Mouse (Mus musculus) liver, embryonic 16.5 days (tissue): ENCODE data around the gene Arhgef19. TPM values are rescaled to one million over a fixed set of nuclear protein-coding genes. Genes with fewer than 3 reads are reported as not detected.

Source experiments
- ATAC-seq: fragments of 200-750 bp; cut with Nextera tagmentation; 2 replicates; pipeline ENCODE4 v1.8.0; 2017; ENCODE audit warnings: low read depth, mild to moderate bottlenecking, moderate number of reproducible peaks, moderate library complexity
- H3K27ac ChIP-seq: fragments of 300-500 bp; sonication (generic); 2 replicates; pipeline ENCODE4 v1.5.1; 2014; ENCODE audit warnings: mild to moderate bottlenecking, low read length
- H3K27me3 ChIP-seq: fragments of 300-500 bp; sonication (generic); 2 replicates; pipeline ENCODE4 v1.6.1; 2014; ENCODE audit warnings: low read depth, low read length, mixed read lengths; ENCODE audit not compliant: control insufficient read depth, insufficient read depth
- H3K36me3 ChIP-seq: fragments of 300-500 bp; sonication (generic); 2 replicates; pipeline ENCODE4 v1.6.1; 2014; ENCODE audit warnings: mild to moderate bottlenecking; ENCODE audit not compliant: control insufficient read depth, insufficient read depth
- H3K4me1 ChIP-seq: fragments of 300-500 bp; sonication (generic); 2 replicates; pipeline ENCODE4 v1.6.1; 2014; ENCODE audit warnings: low read depth, low read length, mixed read lengths; ENCODE audit not compliant: control insufficient read depth
- H3K4me2 ChIP-seq: fragments of 300-500 bp; sonication (generic); 2 replicates; pipeline ENCODE4 v1.6.1; 2014; ENCODE audit warnings: low read depth, low read length, mixed read lengths
- H3K4me3 ChIP-seq: fragments of 300-500 bp; sonication (generic); 2 replicates; pipeline ENCODE4 v1.5.1; 2014; ENCODE audit warnings: low read depth, mild to moderate bottlenecking, low read length
- H3K9ac ChIP-seq: fragments of 300-500 bp; sonication (generic); 2 replicates; pipeline ENCODE4 v1.6.1; 2014; ENCODE audit warnings: low read depth, low read length
- H3K9me3 ChIP-seq: fragments of 300-500 bp; sonication (generic); replicated peaks from 2 replicates; pipeline ENCODE4 v1.6.1; 2016; ENCODE audit warnings: low read length; ENCODE audit not compliant: control insufficient read depth
- WGBS: fragments of 180-500 bp; shearing (Covaris S2); extraction: QIAGEN DNeasy Blood & Tissue Kit; methylation state at CpG from one replicate; pipeline ENCODE4 v1.1.7; 2014; ENCODE audit not compliant: insufficient replicate concordance; 5-methylcytosine and 5-hydroxymethylcytosine counted together
- polyA plus RNA-seq: library from polyadenylated mRNA; unstranded; fragments of >200 nt; fragmentation: Nextera tagmentation; extraction: Ambion mirVana; gene quantifications from 2 replicates; pipeline ENCODE4 v1.2.1, GENCODE M21; 2015

Gene Arhgef19
- polyA plus RNA-seq, 1 experiment from 2014 or later = 1.3 TPM

DNA sequence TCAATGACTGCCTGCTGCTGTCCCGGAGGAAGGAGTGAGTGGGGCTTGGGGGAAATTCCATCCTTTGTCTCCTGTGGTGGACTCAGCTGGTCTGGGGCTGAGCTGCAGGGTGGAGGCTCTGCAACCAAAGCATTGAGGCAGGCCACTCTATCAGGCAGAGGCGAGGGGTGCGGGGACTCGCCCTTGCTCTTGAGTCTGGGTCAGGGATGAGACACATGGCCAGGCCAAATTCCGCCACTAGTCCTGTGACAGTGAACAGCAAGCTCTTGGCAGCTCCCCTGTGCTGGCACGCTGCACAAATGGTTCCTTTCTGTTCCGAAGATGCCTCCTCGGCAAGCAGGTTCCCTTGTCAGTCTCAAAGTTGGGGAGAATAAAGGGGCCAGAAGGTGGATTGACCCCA lies 11.8 kb downstream of the Arhgef19 start:
- WGBS = 65% methylated on average over 8 of the region's 8 CpGs
- Histone ChIP-seq H3K4me3 (no peak overlapping the region), H3K27me3 (peaks cover 32% of the 10 kb centered on the region), H3K4me1 (no peaks in the 10 kb centered on the region; the same call in 1 of the 2 replicates), H3K4me2 (no peak overlapping the region), H3K9me3 (no peaks in the 10 kb centered on the region), H3K9ac (no peak overlapping the region), H3K27ac (no peak overlapping the region), H3K36me3 (no peaks in the 10 kb centered on the region)
- ATAC-seq = no peak

DNA sequence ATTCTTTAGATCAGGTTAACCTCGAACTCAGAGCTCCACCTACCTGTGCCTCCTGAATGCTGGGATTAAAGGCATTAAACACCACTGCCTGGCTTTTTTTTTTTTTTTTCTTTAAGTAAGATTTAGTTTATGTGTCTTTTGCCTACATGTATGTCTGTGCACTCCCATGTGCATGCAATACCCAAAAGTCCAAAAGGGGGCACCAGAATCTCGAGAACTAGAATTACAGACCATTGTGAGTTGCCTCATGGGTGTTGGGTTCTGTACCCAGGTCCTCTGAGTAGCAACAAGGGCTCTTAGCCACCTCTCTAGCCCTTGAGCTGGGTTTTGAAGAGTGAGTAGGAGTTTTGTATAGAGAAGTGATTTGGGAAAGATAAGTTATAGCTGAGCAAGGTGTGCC lies 13.3 kb downstream of the Arhgef19 start:
- ATAC-seq = no peak
- Histone ChIP-seq H3K27me3 (peaks cover 17% of the 10 kb centered on the region), H3K9ac (no peak overlapping the region), H3K4me2 (no peak overlapping the region), H3K9me3 (no peaks in the 10 kb centered on the region), H3K36me3 (no peaks in the 10 kb centered on the region), H3K4me1 (no peaks in the 10 kb centered on the region), H3K4me3 (no peak overlapping the region), H3K27ac (no peak overlapping the region)
- WGBS = 28% methylated on average over 2 of the region's 2 CpGs

DNA sequence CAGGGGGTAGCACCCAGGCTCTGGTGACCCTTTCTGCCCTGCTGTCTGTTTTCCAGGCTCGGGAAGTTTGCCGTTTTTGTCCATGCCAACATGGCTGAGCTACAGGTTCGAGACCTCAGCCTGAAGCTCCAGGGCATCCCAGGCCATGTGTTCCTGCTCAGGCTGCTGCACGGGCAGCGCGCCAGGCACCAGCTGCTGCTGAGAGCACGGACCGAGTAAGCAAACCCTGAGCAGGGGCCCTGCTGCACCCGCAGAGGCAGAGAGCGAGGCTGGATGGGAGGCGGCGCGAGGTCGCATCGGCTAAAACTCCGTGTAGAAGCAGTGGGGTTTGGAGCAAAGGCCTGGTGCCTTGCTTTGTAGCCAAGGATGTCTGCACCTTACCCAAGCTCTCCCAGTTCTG lies 14.9 kb downstream of the Arhgef19 start:
- H3K4me2 ChIP-seq = no peak overlapping the region
- no peaks in the 10 kb centered on the region for H3K9me3 ChIP-seq
- no peak for ATAC-seq
- no peak overlapping the region for H3K9ac ChIP-seq
- H3K4me3 ChIP-seq = no peak overlapping the region
- H3K27me3 ChIP-seq = peaks cover under 1% of the 10 kb centered on the region
- no peak overlapping the region for H3K27ac ChIP-seq
- H3K36me3 ChIP-seq = no peaks in the 10 kb centered on the region
- H3K4me1 ChIP-seq = no peaks in the 10 kb centered on the region
- WGBS = 80% methylated on average over 16 of the region's 16 CpGs

DNA sequence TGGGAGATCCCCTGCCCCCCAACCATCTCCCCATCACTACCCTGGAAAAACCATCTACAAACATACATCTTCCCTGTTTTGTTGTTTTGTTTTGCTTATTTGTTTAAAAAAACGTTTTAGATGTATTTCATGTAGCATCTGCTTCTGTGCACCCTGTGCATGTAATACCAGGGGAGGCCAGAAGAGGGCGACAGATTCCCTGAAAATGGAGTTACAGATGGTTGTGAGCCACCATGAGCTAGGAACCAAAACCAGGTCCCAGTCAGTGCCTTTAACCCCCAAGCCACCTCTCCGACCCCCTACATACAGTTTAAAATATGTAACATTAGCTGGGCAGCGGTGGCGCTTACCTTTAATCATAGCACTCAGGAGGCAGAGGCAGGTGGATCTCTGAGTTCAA lies 18.1 kb downstream of the Arhgef19 start:
- no peaks in the 10 kb centered on the region for H3K27me3 ChIP-seq
- no peaks in the 10 kb centered on the region for H3K36me3 ChIP-seq
- no peak for ATAC-seq
- no peak overlapping the region for H3K4me2 ChIP-seq
- no peaks in the 10 kb centered on the region for H3K9me3 ChIP-seq
- 55% methylated on average over 5 of the region's 5 CpGs for WGBS
- no peak overlapping the region for H3K9ac ChIP-seq
- no peaks in the 10 kb centered on the region for H3K4me1 ChIP-seq
- no peak overlapping the region for H3K4me3 ChIP-seq
- H3K27ac ChIP-seq = no peak overlapping the region

DNA sequence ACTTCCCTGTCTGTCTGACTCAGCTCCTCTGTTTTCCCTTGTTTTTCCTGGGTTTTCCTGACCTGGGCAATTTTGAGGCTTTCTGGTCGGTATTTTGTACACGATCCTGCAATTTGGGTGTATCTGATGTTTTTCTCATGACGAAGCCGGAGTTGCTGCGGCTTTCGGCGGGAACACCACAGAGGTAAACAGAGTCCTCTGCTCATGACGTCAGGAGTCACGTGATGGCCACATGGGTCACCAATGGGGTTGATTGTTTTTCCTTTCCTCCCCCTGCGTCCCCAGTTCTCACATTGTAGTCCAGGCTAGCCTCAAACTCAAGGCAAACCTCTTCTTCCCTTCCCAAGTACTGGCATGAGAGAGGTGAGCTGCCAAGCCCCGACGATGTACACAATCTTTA lies 20.1 kb downstream of the Arhgef19 start:
- Histone ChIP-seq H3K36me3 (no peaks in the 10 kb centered on the region), H3K9me3 (no peaks in the 10 kb centered on the region), H3K9ac (no peak overlapping the region), H3K4me3 (no peak overlapping the region), H3K4me1 (no peaks in the 10 kb centered on the region), H3K27ac (no peak overlapping the region), H3K27me3 (no peaks in the 10 kb centered on the region), H3K4me2 (no peak overlapping the region)
- WGBS = 69% methylated on average over 12 of the region's 12 CpGs
- ATAC-seq = no peak

DNA sequence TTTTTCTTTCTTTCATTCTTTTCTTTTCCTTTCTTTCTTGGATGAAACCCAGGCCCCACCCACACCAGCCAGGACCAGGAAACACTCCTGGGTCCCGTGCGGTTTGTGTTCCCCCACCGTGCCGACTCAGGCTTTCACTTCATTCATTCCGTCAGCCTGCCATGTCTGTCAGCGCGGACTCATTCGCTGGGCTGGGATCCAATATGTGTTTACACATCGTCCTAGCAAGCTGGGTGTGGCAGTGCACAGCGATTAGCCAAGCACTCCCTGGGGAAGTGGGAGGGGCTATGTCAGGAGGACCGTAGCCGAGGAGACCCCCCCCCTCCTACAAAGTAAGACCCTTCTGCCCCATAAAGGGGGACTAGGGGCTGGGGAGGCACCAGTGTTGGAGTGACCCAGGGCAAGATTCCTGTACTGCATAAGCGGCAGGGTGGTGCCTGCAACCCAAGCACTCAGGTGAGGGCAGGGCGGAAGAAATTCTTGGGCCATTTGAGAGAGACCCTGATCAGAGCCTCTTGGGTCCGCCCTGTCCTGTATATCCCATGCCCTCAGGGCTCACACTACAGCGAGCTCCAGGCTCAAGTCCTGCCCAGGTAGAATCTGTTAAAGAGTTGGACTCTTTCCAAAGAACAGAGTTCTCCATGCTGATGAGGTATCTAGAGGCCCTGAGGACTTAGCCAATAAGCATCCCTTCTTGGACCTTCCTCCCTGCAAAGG lies 20.9 kb downstream of the Arhgef19 start:
- Histone ChIP-seq H3K4me1 (no peaks in the 10 kb centered on the region), H3K9me3 (no peaks in the 10 kb centered on the region), H3K4me2 (no peak overlapping the region), H3K27ac (no peak overlapping the region), H3K27me3 (no peaks in the 10 kb centered on the region), H3K9ac (no peak overlapping the region), H3K36me3 (no peaks in the 10 kb centered on the region), H3K4me3 (no peak overlapping the region)
- ATAC-seq = no peak
- WGBS = 56% methylated on average over 16 of the region's 16 CpGs

DNA sequence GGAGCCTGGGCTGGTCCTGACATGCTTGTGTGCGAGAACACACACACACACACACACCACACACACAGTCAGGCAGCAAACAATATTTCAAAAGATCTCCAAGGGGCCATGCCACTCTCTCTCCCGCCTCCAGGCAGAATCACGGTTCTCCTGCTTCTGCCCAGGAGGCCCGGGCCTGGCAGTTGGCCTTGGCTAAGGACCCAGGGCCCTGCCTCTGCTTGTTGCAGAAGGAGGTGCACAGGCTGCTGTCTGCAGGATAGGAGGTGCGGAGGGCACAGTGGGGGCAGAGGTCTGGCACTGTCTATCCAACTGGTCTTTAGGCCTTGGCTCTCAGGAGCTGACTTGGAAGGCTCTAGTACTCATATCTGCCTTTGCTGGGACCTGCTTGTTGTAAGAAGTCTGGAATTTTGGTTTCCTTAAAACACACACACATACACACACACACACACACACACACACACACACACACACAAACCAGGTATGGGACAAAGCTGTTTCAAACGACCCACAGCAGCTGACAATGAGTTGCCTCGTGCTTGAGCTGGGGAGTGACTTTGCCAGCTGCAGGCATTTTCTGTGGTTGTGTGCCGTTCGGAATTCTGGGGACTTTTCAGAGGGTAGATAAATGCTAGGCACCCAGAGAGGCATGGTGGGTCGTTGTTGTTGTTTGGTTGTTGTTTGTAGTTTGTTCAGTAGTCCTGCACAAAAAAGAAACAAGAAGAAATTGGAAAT lies 23.8 kb downstream of the Arhgef19 start:
- Histone ChIP-seq H3K9ac (no peak overlapping the region), H3K27me3 (no peaks in the 10 kb centered on the region), H3K4me2 (no peak overlapping the region), H3K27ac (no peak overlapping the region), H3K4me3 (no peak overlapping the region), H3K36me3 (no peaks in the 10 kb centered on the region), H3K4me1 (no peaks in the 10 kb centered on the region), H3K9me3 (no peaks in the 10 kb centered on the region)
- WGBS = 62% methylated on average over 10 of the region's 10 CpGs
- ATAC-seq = no peak

DNA sequence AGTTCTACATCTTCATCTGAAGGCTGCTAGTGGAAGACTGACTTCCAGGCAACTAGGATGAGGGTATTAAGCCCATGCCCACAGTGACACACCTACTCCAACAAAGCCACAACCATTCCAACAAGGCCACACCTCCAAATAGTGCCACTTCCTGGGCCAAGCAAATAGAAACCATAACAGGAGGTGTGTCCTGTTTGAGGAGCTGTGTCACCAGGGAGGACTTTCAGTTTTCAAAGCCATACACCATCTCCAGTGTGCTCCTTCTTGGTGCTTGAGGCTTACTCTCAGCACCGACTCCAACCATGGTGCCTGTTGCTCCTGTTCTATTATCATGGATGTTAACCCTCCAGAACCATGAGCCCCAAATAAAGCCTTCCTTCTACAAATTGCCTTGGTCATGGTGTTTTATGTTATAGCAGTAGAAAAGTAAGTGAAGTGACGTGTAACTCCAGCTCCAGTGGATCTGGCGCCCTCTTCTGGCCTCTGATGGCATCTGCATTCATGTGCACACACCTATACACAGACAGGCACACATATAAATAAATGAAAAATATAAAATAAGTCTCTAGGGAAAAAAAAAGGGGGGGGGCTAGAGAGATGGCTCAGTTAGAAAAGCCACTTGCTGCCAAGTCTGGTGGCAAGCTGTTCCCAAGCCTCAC lies 26.8 kb downstream of the Arhgef19 start:
- ATAC-seq = no peak
- Histone ChIP-seq H3K27me3 (no peaks in the 10 kb centered on the region), H3K4me1 (no peaks in the 10 kb centered on the region), H3K36me3 (no peaks in the 10 kb centered on the region), H3K9me3 (no peaks in the 10 kb centered on the region), H3K9ac (no peak overlapping the region), H3K27ac (no peak overlapping the region), H3K4me3 (no peak overlapping the region), H3K4me2 (no peak overlapping the region)
- 72% methylated on average over 3 of the region's 3 CpGs for WGBS

DNA sequence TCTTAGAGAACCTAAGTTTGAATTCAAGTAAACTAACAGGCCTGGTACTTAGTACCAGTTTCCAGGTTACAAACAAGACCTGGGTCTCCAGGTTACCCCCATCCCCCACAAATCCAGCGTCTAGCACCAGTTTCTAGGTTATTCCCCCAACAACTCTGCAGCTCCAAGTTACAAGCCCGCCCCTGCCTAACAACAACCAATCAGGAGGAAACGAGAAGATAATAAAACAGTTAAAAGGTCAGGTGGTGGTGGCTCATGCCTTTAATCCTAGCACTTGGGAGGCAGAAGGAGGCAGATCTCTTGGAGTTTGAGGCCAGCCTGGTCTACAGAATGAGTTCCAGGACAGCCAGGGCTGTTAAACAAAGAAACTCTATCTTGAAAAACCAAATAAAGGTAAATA lies 28.0 kb downstream of the Arhgef19 start:
- no peak overlapping the region for H3K4me3 ChIP-seq
- WGBS = 57% methylated on average over 3 of the region's 3 CpGs
- no peaks in the 10 kb centered on the region for H3K36me3 ChIP-seq
- H3K9ac ChIP-seq = no peak overlapping the region
- H3K27ac ChIP-seq = no peak overlapping the region
- no peaks in the 10 kb centered on the region for H3K9me3 ChIP-seq
- no peak for ATAC-seq
- no peak overlapping the region for H3K4me2 ChIP-seq
- no peaks in the 10 kb centered on the region for H3K4me1 ChIP-seq
- no peaks in the 10 kb centered on the region for H3K27me3 ChIP-seq
